Mouse (Mus musculus) monocyte, adult 2 months (primary cell): ENCODE measurements around the gene Gm37240.

ENCODE experiments used
- DNase-seq, 2 experiments: peaks; one replicate each; pipeline ENCODE4 v3.0.0; 2022; ENCODE audit warnings: low spot score in 2 of 2, low read depth in 1 of 2

Gm37240 gene

DNA sequence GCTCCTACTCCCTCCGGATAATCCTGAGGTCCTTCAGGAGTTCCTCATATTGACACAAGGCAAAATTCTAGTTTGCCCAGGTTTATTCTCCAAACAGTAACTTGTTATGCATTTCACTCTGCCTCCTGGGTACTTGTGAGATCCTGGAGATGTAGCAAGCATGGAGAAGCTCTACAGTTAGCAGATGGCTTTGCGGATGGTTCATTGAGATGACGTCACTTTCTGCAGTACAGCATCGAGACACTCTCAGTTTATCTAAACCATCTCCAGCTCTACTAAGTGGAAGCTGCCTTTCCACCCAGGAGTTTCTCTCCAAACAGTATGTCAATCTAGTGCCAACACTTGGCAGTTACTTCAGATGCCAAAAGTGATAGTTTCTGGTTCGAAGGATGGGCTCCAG, 444.5 kb downstream of the Gm37240 start:
- DNase-seq = no peak

DNA sequence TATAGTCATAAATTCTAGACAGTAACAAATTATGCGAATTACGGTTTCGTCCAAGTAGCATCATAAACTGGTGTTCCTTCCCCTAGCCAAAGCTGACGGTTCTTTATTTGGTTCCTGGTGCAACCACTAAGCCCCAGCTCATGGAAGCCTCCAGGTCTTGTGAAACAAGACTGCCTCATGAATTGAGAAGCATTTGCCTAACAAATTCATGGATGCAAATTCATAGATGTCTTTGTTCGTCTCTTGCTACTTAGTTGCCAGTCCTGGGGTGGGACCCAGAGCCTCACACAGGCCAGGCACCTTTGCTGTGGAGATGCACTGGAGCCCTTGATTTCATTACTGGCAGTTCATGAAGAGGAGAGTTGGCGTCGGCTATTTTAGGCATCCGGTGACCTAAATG, 445.1 kb downstream of the Gm37240 start:
- DNase-seq = no peak

DNA sequence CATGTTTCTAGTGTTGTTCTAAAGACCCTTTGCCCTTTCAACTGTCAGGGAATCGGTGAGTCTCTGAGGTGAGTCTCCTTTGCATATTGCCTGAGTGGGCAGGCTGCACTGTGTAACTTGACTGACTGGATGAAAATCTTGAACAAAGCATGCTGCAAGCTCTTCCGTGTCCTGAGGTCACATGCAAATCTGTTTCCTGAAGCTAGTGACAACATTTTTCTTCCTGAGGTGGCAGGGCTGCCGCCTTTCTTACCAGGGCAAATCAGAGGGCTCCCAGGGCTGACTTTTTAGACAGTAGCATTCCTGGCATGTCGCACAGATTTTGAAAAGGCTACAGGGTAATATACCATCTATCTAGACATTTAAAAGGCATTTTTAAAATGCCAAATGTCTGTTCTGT, 451.9 kb downstream of the Gm37240 start:
- DNase-seq = no peak

DNA sequence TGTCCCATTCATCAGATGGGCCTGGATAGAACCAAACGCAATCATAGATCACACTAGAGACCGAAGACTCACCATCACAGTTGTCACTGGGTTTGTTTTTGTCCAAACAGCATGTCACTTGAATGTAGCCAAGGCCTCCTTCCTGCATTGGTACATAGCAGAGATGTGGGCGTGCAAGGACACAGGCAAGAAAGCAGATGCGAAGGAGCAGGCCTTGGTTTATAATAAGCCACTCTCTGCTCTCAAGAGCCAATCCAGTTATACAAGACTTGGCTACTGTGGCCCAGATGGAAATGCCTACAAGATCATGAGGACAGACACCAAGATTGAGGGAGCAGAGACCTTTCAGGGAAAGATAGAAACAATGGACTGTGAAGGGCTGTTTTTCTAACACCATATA, 456.1 kb downstream of the Gm37240 start:
- DNase-seq = no peak

DNA sequence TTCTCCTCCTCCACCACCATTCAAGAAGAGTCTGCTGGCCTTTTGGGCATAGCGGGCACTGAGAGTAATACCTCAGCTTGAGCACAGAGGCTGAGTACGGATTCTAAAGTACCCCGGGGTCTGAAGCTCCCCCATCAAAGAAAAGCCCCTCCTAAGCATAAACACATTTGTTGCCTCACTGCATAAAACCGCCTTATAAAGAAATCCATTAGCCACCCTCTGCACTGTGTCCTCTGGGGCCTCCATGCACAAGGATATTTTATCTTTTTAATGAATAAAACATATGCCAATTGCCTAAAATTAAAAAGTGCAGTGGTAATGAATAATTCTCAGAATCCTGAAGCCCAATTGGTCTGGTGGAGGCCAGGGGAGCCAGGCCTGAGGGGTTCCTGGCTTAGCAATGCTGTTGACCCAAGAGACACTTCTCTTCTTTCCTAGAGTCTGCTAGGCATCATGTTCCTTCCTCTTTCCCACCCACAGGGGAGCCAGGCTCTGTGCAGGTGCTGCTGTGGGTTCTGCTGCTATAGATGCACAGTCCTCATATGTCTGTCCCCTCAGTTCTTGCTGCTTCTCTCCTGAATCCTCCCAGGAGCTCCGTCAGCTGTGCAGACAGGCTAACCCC, 463.8 kb downstream of the Gm37240 start:
- no peak for DNase-seq

DNA sequence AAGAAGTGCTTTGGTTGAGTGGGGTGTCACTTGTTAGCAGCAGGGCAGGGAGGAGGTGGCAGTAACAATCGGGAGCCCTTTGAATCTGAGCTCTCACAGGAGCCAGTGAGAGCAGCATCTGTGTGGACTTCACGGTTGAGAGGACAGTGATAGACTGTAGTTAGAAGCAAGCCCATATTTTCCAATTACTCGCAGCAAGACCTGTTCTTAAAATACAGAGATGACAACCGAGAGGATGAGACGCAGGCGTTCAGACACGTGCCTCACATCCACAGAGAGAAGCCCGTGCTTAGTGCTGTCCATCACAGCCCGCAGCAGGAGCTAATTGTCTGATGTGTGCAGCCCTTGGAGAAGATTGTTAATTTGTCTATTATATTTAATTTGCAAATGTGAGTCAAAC, 465.9 kb downstream of the Gm37240 start:
- no peak for DNase-seq

DNA sequence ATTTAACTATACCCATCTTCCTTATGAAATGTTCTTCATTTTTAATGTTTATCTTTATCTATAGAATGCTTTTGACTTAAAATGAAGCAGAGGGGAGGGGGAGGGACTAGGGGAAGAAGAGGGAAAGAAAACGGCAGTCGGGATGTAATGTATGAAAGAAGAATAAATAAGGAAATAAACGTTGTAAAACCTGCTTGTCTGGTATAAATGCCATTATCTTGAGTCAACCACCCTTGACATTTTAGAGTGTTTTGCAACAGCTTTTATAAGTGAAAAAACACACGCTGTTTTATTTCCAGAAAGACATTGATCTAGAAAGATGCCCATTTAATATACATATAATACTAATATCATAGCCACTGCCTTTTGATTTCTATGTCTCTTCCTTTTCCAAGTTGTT, 469.7 kb downstream of the Gm37240 start:
- no peak for DNase-seq

DNA sequence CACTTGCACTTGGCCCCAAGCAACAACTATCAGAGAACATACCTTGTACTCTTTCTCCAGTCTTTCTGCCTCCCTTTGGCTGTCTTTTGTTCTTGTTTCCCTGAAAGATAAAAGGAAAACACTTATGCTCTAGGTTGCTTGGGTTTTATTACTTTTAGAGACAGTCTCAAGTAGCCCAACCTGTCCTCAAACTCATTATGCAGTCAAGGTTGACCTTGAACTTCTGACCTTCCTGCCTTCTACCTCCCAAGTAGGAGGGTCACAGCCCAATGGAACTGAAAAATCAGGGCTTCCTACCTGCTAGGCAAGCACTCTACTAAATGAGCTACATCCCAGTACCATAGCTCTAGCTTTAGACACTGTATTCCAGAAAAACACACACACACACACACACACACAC, 488.5 kb downstream of the Gm37240 start:
- DNase-seq = no peak

DNA sequence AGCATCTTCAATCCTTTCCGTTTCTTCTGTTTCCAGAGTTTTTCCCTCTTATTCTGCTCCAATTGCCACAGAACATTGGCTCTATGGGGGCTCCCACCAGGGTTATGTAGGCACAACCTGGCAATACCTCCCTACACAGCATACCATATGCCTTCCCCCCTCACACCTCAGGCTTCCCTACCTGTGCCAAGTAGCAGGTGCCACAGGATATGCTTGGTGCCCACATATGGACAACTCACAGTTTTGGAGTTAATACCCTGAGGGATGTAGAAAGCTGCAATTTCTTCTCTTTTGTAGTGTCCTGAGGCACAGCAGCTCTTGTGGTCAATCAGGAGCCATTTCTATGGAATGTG, 488.9 kb downstream of the Gm37240 start:
- DNase-seq = no peak

DNA sequence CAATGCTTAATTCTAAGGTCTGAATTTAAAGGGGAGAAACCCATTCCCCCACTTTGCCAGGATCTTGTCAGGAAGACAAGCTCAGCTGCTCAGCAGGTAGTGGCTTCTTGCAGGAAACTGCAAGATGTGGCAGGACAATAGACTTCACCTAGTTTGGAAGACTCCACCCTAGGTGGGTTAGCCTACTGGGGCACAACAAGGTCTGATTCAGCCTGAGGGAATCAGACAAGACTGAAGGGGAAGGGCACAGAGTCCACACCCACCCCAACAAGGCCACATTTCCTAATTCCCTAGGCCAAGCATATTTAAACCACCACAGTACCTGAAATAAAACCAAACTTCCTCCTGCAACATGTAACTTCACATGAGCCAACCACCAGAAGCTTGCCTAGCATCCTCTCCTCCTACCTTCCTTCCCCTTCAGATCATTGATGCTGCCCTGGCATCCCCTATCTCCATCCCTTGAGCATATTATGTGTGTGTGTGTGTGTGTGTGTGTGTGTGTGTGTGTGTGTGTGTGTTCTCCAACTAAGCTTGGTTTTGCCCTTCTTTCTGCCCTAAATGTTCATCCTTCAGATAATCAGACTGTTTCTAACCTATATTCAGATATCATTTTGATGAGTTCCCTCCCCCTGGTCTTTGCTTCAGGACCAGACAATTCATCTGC, 489.4 kb downstream of the Gm37240 start:
- no peak for DNase-seq

DNA sequence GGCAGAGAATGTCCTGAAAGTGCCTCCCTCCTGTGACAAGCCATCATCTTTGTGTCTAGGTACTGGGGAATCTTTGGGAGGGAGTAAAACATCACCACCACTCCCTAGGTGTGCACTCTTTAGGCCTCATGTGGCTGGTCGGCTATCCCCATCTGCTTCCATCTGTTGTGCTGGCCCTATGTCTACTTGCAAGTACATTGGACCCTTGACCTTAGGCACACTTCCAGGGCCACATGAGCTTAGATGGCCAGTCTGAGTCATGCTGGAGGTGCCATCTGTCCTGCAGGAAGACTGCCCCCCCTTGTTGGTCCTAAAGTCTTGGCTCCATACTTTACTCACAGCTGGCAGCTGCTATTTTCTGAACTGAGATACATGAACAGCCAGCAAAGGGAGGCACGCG, 493.9 kb downstream of the Gm37240 start:
- DNase-seq = no peak

DNA sequence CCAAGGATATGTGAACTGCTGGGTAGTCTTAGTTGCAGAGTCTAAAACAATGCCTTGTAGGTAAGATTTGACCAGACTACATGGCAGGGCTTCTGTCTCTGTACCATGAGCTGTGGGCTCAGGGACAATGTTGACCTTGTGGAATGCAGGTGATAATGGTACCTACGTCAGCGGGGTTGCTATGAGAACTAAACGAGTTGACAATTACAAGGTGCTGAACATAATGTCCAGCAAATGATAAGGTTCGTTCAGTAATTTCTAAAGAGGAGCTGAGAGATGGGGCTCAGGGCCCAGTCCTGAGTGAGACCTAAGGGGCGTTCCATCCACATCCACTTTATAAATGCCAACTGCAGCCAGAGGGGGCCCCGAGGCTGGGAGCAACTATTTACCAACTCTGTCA, 495.6 kb downstream of the Gm37240 start:
- DNase-seq = no peak

DNA sequence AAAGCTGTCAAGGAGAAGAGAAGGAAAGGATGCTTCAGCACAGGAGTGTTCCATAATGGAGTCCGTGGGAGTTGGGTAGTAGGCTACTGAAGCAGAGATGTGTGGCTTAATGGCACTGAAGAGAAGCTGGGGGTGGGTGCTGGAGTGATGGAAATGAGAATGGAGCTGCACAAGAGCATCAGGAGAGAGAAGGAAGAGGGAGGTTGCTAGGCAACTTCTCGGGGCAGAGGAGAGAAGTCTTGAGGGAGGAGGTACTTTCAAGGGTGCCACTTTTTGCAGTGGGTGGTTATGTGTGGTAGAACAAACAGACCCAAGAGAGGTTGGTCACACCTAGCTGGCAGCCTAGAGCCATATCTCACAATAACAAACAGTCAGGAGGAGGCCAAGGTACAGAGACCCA, 496.2 kb downstream of the Gm37240 start:
- DNase-seq = no peak

DNA sequence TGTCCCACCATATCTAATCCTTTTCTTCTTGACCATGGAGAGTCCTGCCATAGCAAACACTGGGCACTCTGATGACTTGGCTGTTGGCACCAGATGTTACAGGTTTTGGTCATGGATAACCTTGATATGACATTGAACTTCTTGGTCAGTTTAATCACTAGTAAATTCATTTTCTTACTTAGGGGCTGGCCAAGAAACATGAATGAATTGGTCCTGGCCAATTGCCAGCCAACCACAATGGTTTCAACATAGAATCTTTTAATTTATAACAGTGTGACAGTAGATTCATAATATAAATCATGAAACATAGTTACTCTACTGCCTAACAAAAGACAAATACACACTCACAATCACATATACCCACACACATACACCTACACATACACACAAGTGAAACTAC, 501.9 kb downstream of the Gm37240 start:
- DNase-seq = no peak

DNA sequence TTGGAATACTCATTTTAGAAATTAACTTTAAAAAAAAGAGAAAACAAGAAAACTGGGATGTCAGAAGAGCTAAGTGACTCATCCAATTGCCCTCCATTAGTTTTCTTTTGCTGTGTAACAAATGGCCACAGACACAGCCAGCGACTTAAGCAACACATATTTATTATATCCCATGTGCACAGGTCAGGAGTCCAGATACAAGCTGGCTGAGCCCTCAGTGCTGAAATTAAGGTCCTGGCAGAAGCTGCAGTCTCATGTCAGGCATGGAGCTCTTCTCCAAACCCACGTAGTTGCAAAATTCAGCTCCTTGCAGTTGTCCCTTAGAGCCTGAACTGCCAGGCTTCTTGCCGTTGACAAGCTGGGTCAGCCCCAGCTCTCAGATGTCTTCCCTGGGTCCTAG, 504.0 kb downstream of the Gm37240 start:
- no peak for DNase-seq

DNA sequence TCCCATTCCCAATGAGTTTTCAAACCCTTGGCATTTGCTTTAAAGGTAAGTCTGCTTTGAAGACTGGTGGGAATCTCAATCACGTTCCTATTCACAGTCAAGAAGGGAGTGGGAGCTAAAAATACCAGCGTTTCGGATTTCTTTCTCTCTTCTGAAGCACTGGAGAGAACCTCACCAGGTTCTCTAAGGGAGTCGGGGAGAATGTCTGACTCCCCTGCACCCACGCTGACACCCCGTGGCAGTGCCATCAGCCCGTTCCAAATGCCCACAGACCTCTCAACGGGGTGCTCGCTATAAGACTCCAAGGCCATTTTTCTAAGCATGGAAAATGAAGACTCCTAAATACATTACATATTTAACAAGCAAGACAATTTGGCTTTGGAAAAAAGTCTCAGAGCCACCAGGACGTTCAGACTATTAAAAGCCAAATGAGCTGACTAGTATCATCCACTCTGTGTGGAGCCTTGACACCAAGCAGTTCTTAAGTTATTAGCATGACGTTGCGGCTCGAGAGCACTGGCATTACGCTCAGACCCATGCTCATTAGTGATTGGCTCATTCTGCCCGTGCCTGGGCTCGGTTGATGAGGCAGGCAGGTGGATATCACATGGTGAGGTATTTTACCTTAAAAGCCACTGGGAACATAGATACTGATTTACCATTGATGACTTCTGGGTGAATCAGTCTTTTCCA, 508.5 kb downstream of the Gm37240 start:
- no peak for DNase-seq

DNA sequence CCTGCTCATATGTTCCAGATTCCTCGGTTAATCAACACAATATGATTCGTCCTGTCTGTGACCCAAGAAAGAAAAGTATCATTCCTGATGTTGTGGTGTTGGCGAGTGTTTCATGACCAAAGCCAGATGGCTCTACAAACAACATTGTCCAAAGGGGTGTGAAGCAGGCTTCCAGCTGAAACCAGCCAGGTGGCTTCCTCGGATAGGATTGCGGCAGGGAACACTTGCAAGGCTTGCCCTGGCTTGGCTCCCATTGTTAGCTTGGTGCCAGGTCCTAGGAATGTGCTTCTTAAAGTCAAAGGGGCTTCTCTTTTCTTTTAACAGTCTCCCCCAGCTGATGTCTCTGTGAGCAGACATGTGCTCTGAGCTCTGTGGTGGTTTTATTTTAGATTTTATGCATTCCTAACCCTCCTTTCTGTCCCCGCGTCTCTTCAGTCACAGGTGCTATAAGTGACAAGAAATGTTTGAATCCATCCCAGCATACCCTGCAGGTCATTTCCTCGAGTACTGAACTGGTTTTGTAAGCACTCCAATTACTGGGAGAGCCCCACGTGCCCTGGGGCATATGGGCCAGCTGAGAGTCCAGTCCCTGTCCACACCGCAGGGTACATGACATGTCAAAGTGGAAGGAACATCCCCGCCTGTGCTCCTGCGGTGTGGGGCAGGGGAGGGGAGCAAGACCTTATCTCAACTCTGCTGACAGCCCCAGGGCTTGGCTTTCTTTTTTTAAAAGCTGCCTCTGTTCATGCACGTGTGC, 509.2 kb downstream of the Gm37240 start:
- no peak for DNase-seq

DNA sequence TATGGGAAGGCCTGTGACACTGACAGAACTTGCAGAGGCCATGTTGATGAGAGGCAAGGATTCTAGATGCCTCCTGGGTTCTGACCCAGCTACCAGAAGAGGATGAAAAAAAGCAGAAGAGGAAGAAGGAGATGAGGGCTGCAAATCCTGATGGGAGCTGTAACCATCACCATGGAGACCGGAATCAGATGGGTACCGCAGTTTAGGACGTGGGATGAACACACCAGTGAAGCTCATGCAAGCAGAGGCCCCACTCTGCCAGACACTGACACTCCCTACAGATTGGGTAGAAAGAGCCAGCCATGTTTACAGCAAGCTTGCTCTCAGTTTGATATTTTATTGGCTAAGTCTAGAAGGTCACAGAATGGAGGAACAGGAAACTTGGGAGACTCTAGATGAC, 509.8 kb downstream of the Gm37240 start:
- DNase-seq = no peak

DNA sequence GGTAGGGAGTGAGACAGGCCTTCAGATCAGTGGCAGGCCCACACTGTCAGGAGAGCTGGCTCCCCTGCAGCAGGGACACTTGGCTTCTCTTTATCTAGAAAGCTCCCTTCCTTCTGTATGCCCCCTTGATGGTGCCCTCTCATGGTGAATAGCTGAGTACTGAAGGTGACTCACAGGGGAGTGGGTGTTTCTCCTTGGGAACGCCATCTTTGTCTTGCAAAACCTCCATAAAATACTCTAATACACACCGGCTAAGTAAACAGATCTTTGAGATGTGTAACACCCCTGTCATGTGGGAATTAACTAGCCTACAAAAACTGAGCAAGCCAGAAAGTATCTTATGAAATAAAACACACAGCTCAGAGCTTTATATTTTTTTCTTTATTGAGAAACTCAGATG, 510.8 kb downstream of the Gm37240 start:
- no peak for DNase-seq

DNA sequence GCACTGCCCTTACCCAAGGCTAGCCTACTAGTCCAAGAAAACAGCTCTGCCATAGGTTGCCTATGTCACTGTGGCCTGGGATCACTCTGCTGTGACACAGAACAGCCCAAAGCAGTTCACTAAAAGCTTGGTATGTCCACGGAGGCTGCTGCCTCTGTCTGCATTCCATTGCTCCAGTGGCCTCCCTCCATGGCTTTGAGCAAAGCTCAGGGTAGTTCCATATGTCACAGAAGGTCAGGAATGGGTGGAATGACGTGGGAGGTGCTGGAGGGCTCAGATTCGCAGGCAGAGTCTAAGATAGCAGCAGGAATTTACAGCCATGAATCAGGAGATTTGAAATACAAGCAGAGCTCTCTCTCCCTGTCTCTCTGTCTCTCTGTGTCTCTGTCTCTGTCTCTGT, 514.3 kb downstream of the Gm37240 start:
- no peak for DNase-seq

DNA sequence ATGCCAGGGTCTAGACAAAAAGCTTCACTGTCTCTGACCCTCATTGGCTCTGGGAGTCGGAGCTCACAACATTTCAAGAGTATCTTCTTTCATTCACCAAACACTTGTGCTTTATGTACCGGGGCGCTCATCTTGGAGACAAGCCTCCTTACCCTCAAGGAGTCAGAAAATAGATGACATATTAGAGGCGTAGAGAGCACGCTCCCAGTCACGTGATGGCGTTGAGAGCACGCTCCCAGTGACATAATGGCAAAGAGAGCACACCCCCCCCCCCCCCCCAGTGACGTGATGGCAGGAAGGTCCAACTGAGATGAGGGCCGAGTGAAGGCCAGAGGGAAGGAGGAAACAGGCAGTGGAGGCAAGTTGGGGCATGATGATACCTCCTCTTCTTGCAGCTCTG, 517.5 kb downstream of the Gm37240 start:
- DNase-seq = no peak

DNA sequence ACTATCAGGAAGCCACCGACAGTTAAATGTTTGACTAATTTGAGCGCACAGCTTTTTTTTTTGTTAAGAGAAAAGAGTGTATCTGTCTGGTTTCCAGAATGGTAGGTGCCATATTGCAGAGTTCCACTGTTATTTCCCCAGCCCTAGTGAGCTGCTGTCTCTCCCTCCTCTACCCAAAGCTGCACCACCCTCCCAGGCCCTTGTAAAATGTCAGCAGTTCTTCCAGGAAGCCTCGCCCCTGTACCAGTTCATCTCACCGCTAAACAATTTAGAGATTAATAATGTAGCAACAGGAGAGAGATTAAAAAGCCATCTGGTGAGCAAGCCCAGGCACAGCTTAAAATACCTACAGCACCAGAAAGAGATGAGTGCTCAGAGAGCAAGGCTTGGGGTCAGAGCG, 518.2 kb downstream of the Gm37240 start:
- DNase-seq = no peak
